Mouse (Mus musculus) frontal cortex, adult (tissue): ENCODE data around the gene Hmgb1.
"Not testable (repeated sequence)": the region's sequence is repeated elsewhere in the genome, so short reads cannot be mapped to it uniquely, and the experiment has no call there.

Experiments
- ATAC-seq: cut with Nextera tagmentation; 2 replicates; pipeline ENCODE4 v1.9.2; 2017; ENCODE audit warnings: mild to moderate bottlenecking, moderate library complexity, mixed read lengths; ENCODE audit not compliant: low TSS enrichment

Hmgb1 gene

GRCm38 (mm10) chr5:149147386-149148000, 36.8 kb downstream of the Hmgb1 start:
- ATAC-seq, result no peak

GRCm38 (mm10) chr5:149146691-149147090, 37.6 kb downstream of the Hmgb1 start:
- no peak for ATAC-seq

GRCm38 (mm10) chr5:149143766-149144375, 40.4 kb downstream of the Hmgb1 start:
- ATAC-seq, result peak; percentile 100

GRCm38 (mm10) chr5:149141155-149141554, 43.1 kb downstream of the Hmgb1 start:
- not testable (repeated sequence) for ATAC-seq

GRCm38 (mm10) chr5:149140336-149140735, 44.0 kb downstream of the Hmgb1 start:
- no peak for ATAC-seq

- not testable (repeated sequence) for ATAC-seq
Observed at GRCm38 (mm10) chr5:149138087-149138486, 46.2 kb downstream of the Hmgb1 start.

GRCm38 (mm10) chr5:149137447-149137846, 46.8 kb downstream of the Hmgb1 start:
- no peak for ATAC-seq

- no peak for ATAC-seq
Observed at GRCm38 (mm10) chr5:149136933-149137365, 47.3 kb downstream of the Hmgb1 start.

GRCm38 (mm10) chr5:149135455-149136354, 48.6 kb downstream of the Hmgb1 start:
- no peak for ATAC-seq

- no peak for ATAC-seq
Observed at GRCm38 (mm10) chr5:149134751-149135454, 49.4 kb downstream of the Hmgb1 start.

- no peak for ATAC-seq
Observed at GRCm38 (mm10) chr5:149128473-149128872, 55.8 kb downstream of the Hmgb1 start.

GRCm38 (mm10) chr5:149123795-149124194, 60.5 kb downstream of the Hmgb1 start:
- no peak for ATAC-seq

GRCm38 (mm10) chr5:149119341-149119881, 64.9 kb downstream of the Hmgb1 start:
- ATAC-seq, result no peak

- no peak for ATAC-seq
Observed at GRCm38 (mm10) chr5:149117815-149118547, 66.3 kb downstream of the Hmgb1 start.

GRCm38 (mm10) chr5:149114587-149114986, 69.7 kb downstream of the Hmgb1 start:
- no peak for ATAC-seq

- ATAC-seq, result no peak
Observed at GRCm38 (mm10) chr5:149114034-149114433, 70.3 kb downstream of the Hmgb1 start.

- ATAC-seq, result no peak
Observed at GRCm38 (mm10) chr5:149113439-149113838, 70.8 kb downstream of the Hmgb1 start.

GRCm38 (mm10) chr5:149112559-149112958, 71.7 kb downstream of the Hmgb1 start:
- no peak for ATAC-seq

- no peak for ATAC-seq
Observed at GRCm38 (mm10) chr5:149109220-149109619, 75.1 kb downstream of the Hmgb1 start.

GRCm38 (mm10) chr5:149108178-149108577, 76.1 kb downstream of the Hmgb1 start:
- ATAC-seq, result no peak

GRCm38 (mm10) chr5:149107566-149107965, 76.7 kb downstream of the Hmgb1 start:
- ATAC-seq, result no peak
